Mouse (Mus musculus): ENCODE data around the gene Cacna2d2.
A peak's percentile ranks its signal among the peaks of the same experiment; 100 is the strongest.
"Not testable (repeated sequence)": the region's sequence is repeated elsewhere in the genome, so short reads cannot be mapped to it uniquely, and the experiment has no call there.

The Cacna2d2 gene

DNA sequence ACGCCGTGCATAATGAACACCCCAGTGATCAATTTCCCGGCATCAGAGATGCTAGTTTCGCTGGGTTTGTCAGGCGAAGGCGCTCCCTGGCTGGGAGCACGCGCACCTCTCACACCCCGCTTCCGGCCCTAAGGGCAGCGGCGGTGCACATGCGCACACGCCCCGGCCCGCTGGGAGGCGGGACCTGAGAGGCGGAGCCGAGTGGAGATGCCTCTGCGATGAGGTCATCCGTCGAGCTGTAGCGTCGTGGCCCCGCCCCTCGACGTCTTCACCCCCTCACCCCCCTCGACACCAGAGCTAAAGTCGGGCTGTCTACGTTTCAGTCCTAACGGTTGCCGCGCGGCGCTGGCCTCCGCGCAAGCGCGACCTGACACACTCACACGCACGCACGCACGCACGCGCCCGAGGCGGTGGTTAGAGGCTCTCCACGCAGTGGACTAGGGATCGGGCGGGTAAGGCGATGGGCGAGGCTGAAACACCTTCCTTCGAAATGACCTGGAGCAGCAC, 155.0 kb downstream of the Cacna2d2 start:
- peak; percentile 96 for DNase-seq (ENCODE audit: low read depth, low spot score)

DNA sequence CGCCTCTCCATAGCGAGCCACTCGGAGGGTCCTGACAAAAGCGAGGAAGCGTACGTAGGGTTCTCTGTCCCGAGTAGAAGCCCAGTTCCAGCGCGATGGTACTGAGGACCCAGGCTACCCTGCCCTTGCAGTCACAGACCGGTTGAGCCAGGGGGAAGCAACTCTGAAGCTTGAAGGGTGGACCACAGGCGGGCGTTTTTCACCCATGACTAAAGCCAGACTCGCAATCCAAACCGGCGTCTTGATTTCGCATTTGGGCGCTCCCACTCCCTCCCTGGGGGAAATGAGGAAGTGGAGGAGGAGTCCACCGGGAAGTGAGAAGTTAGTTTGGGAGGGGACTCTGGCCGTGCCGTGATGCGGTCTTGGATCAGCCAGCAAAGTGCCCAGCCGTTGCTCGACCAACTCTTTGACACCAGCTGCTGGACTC, 155.6 kb downstream of the Cacna2d2 start:
- DNase-seq (ENCODE audit: low read depth, low spot score) = no peak

GRCm38 (mm10) chr9:107555701-107556100, 156.3 kb downstream of the Cacna2d2 start:
- no peak for DNase-seq (ENCODE audit: low read depth, low spot score)

DNA sequence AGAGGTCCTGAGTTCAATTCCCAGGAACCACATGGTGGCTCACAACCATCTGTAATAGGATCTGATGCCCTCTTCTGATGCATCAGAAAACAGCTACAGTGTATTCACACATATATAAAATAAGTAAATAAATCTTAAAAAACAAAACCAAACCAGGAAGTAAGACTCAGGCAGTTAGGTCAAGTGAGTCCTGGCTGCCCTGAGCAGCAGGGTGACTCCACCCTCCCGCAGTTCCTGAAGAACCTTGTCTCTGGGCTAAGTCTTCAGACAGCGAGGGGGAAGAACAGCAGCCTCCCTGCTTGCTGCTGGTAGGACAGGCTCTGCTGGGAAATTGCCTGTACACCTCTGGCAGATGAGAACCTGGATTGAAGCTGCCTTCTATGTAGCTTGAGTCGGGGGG, 156.9 kb downstream of the Cacna2d2 start:
- no peak for DNase-seq (ENCODE audit: low read depth, low spot score)

GRCm38 (mm10) chr9:107563029-107563581, 163.7 kb downstream of the Cacna2d2 start, which contains the start of gene Tusc2:
TSS of gene Tusc2 (plus strand) at chr9:107563255.
- DNase-seq (ENCODE audit: low read depth, low spot score) = peak; percentile 84

GRCm38 (mm10) chr9:107565556-107565955, 166.1 kb downstream of the Cacna2d2 start:
- DNase-seq (ENCODE audit: low read depth, low spot score) = not testable (repeated sequence)

- DNase-seq (ENCODE audit: low read depth, low spot score) = peak; percentile 75
These were observed 166.8 kb downstream of the Cacna2d2 start for GRCm38 (mm10) chr9:107566041-107566709.

GRCm38 (mm10) chr9:107566855-107567254, 167.4 kb downstream of the Cacna2d2 start:
- no peak for DNase-seq (ENCODE audit: low read depth, low spot score)

DNA sequence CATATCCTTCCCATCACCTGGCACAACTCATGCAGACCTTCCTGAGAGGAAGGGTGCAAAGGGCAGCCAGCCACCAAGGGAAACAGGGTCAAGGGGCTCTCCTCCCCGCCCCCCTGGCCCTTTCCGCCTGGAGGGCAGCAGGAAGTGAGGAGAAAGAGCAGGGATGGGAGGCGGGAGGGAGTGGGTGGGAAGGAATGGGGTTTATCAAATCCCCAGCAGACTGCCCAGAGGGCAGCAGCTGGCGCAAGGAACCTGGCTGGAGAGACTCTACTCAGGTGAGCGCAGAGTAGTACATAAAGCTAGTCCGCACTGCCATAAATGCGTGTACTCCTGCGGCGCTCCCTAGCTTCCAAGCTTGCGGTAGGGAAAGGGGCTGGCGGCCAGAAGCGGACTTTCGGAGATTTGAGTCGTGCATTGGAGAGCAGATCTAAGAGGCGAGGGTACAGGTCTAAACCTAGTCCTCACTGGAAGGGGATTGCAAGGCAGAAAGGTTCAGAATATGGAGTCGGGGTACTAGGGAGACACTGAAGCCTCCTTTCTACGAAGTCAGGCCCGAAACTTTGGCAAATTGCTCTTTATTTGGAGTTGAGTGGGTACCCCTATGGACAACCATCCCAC, 168.4 kb downstream of the Cacna2d2 start, which contains the start of gene Hyal2:
Hyal2 (plus strand) TSS at position 244 of the 618 bp plus-strand sequence.
- no peak for DNase-seq (ENCODE audit: low read depth, low spot score)

- DNase-seq (ENCODE audit: low read depth, low spot score) = peak; percentile 83
These were observed 169.2 kb downstream of the Cacna2d2 start for GRCm38 (mm10) chr9:107568331-107569261.

GRCm38 (mm10) chr9:107569270-107569669, 169.9 kb downstream of the Cacna2d2 start:
- no peak for DNase-seq (ENCODE audit: low read depth, low spot score)

DNA sequence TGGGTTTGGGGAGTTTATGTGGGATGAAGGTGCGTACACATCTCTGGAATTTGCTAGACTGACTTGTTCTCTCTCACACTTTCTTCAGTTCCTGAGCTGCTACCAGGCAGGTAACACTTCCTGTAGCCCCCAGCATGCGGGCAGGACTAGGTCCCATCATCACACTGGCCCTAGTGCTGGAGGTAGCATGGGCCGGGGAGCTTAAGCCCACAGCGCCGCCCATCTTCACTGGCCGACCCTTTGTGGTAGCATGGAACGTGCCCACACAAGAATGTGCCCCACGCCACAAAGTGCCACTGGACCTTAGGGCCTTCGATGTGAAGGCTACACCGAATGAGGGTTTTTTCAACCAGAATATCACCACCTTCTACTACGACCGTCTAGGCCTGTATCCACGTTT, 170.6 kb downstream of the Cacna2d2 start:
- DNase-seq (ENCODE audit: low read depth, low spot score) = no peak

DNA sequence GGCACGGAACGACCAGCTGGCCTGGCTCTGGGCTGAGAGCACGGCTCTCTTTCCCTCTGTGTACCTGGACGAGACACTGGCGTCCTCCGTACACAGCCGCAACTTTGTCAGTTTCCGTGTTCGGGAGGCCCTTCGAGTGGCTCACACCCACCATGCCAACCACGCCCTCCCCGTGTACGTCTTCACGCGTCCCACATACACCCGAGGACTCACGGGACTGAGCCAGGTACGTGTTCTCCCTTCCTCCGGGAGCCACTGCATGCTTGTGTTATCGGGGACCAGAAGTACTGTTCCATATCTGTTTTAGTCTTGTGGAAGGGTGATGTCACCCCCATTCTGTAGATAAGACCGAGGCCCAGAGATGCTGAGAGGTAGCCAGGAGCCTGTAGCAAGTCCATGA, 171.4 kb downstream of the Cacna2d2 start:
- peak; percentile 67 for DNase-seq (ENCODE audit: low read depth, low spot score)

DNA sequence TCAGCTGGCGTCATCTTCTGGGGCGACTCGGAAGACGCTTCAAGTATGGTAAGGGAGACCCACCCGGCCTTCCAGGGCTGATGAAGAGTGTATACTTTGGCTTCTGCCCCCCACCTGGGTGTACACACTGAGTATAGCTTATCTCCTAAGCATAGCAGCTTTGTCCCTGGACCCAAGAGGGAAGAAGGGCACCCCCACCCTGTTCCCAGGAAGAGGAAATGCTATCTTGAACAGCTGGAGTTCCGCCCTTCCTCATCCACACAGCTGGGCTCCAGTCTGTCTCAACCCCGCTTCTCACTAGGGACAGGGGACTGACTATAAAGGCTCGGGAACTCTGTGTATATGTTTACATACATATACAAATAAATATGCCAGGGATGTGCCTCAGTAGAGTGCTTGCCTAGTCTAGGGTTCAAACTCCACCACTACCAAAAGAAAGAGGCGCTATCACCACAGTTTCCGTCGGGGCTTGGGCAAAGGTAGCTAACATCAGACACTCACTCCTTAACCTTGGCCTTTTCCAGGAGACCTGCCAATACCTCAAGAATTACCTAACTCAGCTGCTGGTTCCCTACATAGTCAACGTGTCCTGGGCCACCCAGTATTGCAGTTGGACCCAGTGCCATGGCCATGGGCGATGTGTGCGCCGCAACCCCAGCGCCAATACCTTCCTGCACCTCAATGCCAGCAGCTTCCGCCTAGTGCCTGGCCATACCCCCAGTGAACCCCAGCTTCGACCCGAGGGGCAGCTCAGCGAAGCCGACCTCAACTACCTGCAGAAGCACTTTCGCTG, 172.3 kb downstream of the Cacna2d2 start:
- DNase-seq (ENCODE audit: low read depth, low spot score) = no peak

GRCm38 (mm10) chr9:107572327-107572662, 172.9 kb downstream of the Cacna2d2 start:
- no peak for DNase-seq (ENCODE audit: low read depth, low spot score)

DNA sequence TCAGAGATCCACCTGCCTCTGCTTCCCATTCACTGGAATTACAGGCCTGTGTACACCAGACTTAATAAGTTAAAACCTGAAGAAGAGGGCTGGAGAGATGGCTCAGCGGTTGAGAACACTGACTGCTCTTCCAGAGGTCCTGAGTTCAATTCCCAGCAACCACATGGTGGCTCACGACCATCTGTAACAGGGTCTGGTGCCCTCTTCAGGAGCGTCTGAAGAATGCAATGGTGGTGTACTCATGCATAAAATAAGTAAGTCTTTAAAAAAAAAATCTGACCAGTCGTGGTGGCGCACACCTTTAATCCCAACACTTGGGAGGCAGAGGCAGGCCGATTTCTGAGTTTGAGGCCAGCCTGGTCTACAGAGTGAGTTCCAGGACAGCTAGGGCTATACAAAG, 174.4 kb downstream of the Cacna2d2 start:
- not testable (repeated sequence) for DNase-seq (ENCODE audit: low read depth, low spot score)

- DNase-seq (ENCODE audit: low read depth, low spot score) = no peak
These were observed 176.4 kb downstream of the Cacna2d2 start for GRCm38 (mm10) chr9:107575579-107576356.

DNA sequence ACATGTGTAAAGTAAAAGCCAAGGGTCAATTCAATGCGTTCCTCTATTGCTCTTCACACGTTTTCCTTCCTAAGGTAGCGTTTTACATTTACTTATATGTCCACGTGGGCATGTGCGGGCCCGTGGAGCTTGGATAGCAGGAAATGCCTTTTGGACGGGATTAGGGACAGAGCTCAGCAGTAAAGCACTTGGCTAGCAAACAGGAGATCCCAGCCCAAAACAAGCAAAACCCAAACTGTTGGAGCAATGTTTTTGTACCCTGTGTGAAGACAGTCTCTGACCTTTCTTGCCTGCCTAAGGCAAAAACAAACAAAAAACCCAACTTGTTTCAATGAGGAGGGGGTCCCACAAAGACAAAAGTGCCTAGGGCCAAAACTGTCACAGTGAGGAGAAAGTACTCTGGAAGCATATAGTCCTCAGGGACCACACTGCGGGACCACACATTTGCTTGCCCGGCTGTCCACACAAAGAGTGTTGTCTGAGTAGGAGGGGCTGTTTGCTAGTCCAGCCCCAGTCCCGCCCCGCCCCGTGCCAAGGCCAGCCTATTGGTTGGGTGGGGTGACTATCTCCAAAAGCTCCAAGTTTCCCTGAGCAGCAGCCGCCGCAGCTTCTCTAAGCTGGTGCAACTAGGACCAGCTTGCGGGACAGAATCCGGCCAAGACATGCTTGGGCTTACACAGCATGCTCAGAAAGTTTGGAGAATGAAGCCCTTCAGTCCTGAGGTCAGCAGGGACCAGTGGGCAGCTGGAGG, 177.1 kb downstream of the Cacna2d2 start, which contains the start of gene Hyal1:
Hyal1 (plus strand) TSS at position 571 of the 751 bp plus-strand sequence.
- peak; percentile 81 for DNase-seq (ENCODE audit: low read depth, low spot score)

DNA sequence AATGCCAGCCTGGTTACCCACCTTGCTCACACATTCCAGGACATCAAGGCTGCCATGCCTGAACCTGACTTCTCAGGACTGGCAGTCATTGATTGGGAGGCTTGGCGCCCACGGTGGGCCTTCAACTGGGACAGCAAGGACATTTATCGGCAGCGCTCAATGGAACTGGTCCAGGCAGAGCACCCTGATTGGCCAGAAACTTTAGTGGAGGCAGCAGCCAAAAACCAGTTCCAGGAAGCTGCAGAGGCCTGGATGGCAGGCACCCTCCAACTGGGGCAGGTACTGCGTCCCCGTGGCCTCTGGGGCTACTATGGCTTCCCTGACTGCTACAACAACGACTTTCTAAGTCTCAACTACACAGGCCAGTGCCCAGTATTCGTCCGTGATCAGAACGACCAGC, 178.5 kb downstream of the Cacna2d2 start:
- no peak for DNase-seq (ENCODE audit: low read depth, low spot score)

Measured in c-Kit-negative CD71-positive TER-119-positive erythroid progenitor cells, embryonic 14.5 days (primary cell).